Mouse (Mus musculus) forebrain, embryonic 12.5 days (tissue): ENCODE data around the gene Ttc21a. TPM values are rescaled to one million over a fixed set of nuclear protein-coding genes. Genes with fewer than 3 reads are reported as not detected.
"Not testable (repeated sequence)": the region's sequence is repeated elsewhere in the genome, so short reads cannot be mapped to it uniquely, and the experiment has no call there.

Experiments
- ATAC-seq: fragments of 200-750 bp; cut with Nextera tagmentation; 2 replicates; pipeline ENCODE4 v1.8.0; 2017; ENCODE audit warnings: moderate TSS enrichment; ENCODE audit not compliant: low FRiP score
- H3K27ac ChIP-seq: fragments of 300-500 bp; sonication (generic); 2 replicates; pipeline ENCODE4 v1.5.1; 2016; ENCODE audit warnings: mild to moderate bottlenecking
- H3K27me3 ChIP-seq: fragments of 300-500 bp; sonication (generic); 2 replicates; pipeline ENCODE4 v1.6.1; 2016; ENCODE audit warnings: mild to moderate bottlenecking
- H3K36me3 ChIP-seq: fragments of 300-500 bp; sonication (generic); replicated peaks from 2 replicates; pipeline ENCODE4 v1.6.1; 2016; ENCODE audit warnings: mild to moderate bottlenecking
- H3K4me1 ChIP-seq: fragments of 300-500 bp; sonication (generic); 2 replicates; pipeline ENCODE4 v1.6.1; 2016
- H3K4me2 ChIP-seq: fragments of 300-500 bp; sonication (generic); 2 replicates; pipeline ENCODE4 v1.6.1; 2016; ENCODE audit warnings: mild to moderate bottlenecking, moderate library complexity
- H3K4me3 ChIP-seq: fragments of 300-500 bp; sonication (generic); replicated peaks from 2 replicates; pipeline ENCODE4 v1.5.1; 2016; ENCODE audit warnings: mild to moderate bottlenecking
- H3K9ac ChIP-seq: fragments of 300-500 bp; sonication (generic); 2 replicates; pipeline ENCODE4 v1.6.1; 2016; ENCODE audit warnings: mild to moderate bottlenecking
- H3K9me3 ChIP-seq: fragments of 300-500 bp; sonication (generic); 2 replicates; pipeline ENCODE4 v1.6.1; 2016
- WGBS: fragments of 180-500 bp; shearing (Covaris S2); methylation state at CpG from one replicate; pipeline ENCODE4 v1.1.7; 2016; 5-methylcytosine and 5-hydroxymethylcytosine counted together
- polyA plus RNA-seq: library from polyadenylated mRNA; unstranded; fragments of >200 nt; fragmentation: Nextera tagmentation; extraction: Ambion mirVana; gene quantifications from 2 replicates; pipeline ENCODE4 v1.2.1, GENCODE M21; 2016

Gene Ttc21a
- polyA plus RNA-seq, 1 experiment from 2014 or later = 0.24 TPM

GRCm38 (mm10) chr9:120010781-120011511 is 73.5 kb downstream of the Ttc21a start:
- H3K36me3 ChIP-seq = no peaks in the 10 kb centered on the region
- peak overlapping the region; percentile 44 for H3K9ac ChIP-seq
- ATAC-seq = peak; percentile 96
- H3K9me3 ChIP-seq = no peaks in the 10 kb centered on the region
- WGBS = 4% methylated on average over 34 of the region's 60 CpGs
- peak overlapping the region; percentile 50 for H3K4me3 ChIP-seq
- peak overlapping the region; percentile 83 for H3K4me2 ChIP-seq
- H3K4me1 ChIP-seq = peaks cover 16% of the 10 kb centered on the region
- H3K27me3 ChIP-seq = peaks cover 23% of the 10 kb centered on the region; the same call in 1 of the 2 replicates
- peak overlapping the region; percentile 83 for H3K27ac ChIP-seq

- under 1% methylated on average over 10 of the region's 10 CpGs for WGBS
- Histone ChIP-seq H3K4me2 (peak overlapping the region; percentile 83), H3K27me3 (peaks cover 23% of the 10 kb centered on the region; the same call in 1 of the 2 replicates), H3K9ac (peak overlapping the region; percentile 44), H3K4me3 (peak overlapping the region; percentile 50), H3K4me1 (peaks cover 16% of the 10 kb centered on the region), H3K36me3 (no peaks in the 10 kb centered on the region), H3K27ac (peak overlapping the region; percentile 75), H3K9me3 (no peaks in the 10 kb centered on the region)
- ATAC-seq = peak; percentile 67
Measured at GRCm38 (mm10) chr9:120011533-120011932, 74.1 kb downstream of the Ttc21a start.

- H3K4me1 ChIP-seq = peaks cover 16% of the 10 kb centered on the region
- peaks cover 23% of the 10 kb centered on the region; the same call in 1 of the 2 replicates for H3K27me3 ChIP-seq
- not testable (repeated sequence) for ATAC-seq, H3K9me3 ChIP-seq, H3K9ac ChIP-seq, H3K27ac ChIP-seq, H3K4me2 ChIP-seq, H3K4me3 ChIP-seq, H3K36me3 ChIP-seq
- 79% methylated on average over 6 of the region's 6 CpGs for WGBS
Measured at GRCm38 (mm10) chr9:120012161-120012560, 74.8 kb downstream of the Ttc21a start.

- peaks cover 16% of the 10 kb centered on the region for H3K4me1 ChIP-seq
Measured at GRCm38 (mm10) chr9:120012781-120013180, 75.4 kb downstream of the Ttc21a start.

GRCm38 (mm10) chr9:120013251-120013820 is 75.9 kb downstream of the Ttc21a start:
- Histone ChIP-seq H3K27ac (no peak overlapping the region), H3K9ac (no peak overlapping the region), H3K27me3 (peaks cover 23% of the 10 kb centered on the region; the same call in 1 of the 2 replicates), H3K4me1 (peaks cover 16% of the 10 kb centered on the region), H3K36me3 (no peaks in the 10 kb centered on the region), H3K4me2 (no peak overlapping the region), H3K9me3 (no peaks in the 10 kb centered on the region), H3K4me3 (no peak overlapping the region)
- ATAC-seq = no peak
- 74% methylated on average over 11 of the region's 11 CpGs for WGBS

More at GRCm38 (mm10) chr9:120012781-120013180, 75.4 kb downstream of the Ttc21a start:
- Histone ChIP-seq H3K9ac (no peak overlapping the region), H3K4me2 (no peak overlapping the region), H3K27ac (no peak overlapping the region), H3K27me3 (peaks cover 23% of the 10 kb centered on the region; the same call in 1 of the 2 replicates), H3K36me3 (no peaks in the 10 kb centered on the region), H3K9me3 (no peaks in the 10 kb centered on the region), H3K4me3 (no peak overlapping the region)
- WGBS = 89% methylated on average over 5 of the region's 5 CpGs
- no peak for ATAC-seq

- Histone ChIP-seq H3K27ac (no peak overlapping the region), H3K4me3 (no peak overlapping the region), H3K4me1 (peaks cover 16% of the 10 kb centered on the region), H3K9me3 (no peaks in the 10 kb centered on the region), H3K36me3 (no peaks in the 10 kb centered on the region), H3K27me3 (peaks cover 20% of the 10 kb centered on the region; the same call in 1 of the 2 replicates), H3K9ac (no peak overlapping the region), H3K4me2 (no peak overlapping the region)
- ATAC-seq = no peak
- WGBS = 66% methylated on average over 6 of the region's 6 CpGs
Measured at GRCm38 (mm10) chr9:120014828-120015227, 77.4 kb downstream of the Ttc21a start.

- WGBS = 76% methylated on average over 10 of the region's 10 CpGs
- Histone ChIP-seq H3K36me3 (no peaks in the 10 kb centered on the region), H3K4me2 (no peak overlapping the region), H3K27me3 (peaks cover 20% of the 10 kb centered on the region; the same call in 1 of the 2 replicates), H3K9ac (no peak overlapping the region), H3K4me1 (no peaks in the 10 kb centered on the region), H3K9me3 (no peaks in the 10 kb centered on the region), H3K27ac (no peak overlapping the region), H3K4me3 (no peak overlapping the region)
- no peak for ATAC-seq
Measured at GRCm38 (mm10) chr9:120016956-120017355, 79.5 kb downstream of the Ttc21a start.

Other genes with a start within 250 kb of the Ttc21a start
- 0.08 TPM in 1 of 2 replicates, not detected in the other for gene Scn10a, start 218.3 kb upstream of the Ttc21a start, polyA plus RNA-seq
- gene Scn11a, start 112.2 kb upstream of the Ttc21a start, polyA plus RNA-seq = 0.87 and 0.88 TPM in 2 replicates
- 77.1 and 87.1 TPM in 2 replicates for gene Wdr48, start 42.7 kb upstream of the Ttc21a start, polyA plus RNA-seq
- gene Gorasp1, start within 50 bp of the Ttc21a start, polyA plus RNA-seq = 23.1 and 27.7 TPM in 2 replicates
- 1.7 and 2.2 TPM in 2 replicates for gene Csrnp1, start 47.1 kb downstream of the Ttc21a start, polyA plus RNA-seq
- gene Xirp1, start 86.0 kb downstream of the Ttc21a start, polyA plus RNA-seq = 0.04 TPM in 1 of 2 replicates, not detected in the other
- 5.1 TPM in 2 replicates for gene Cx3cr1, start 132.3 kb downstream of the Ttc21a start, polyA plus RNA-seq
- not detected in 2 replicates for gene Ccr8, start 154.5 kb downstream of the Ttc21a start, polyA plus RNA-seq
- gene Slc25a38, start 172.8 kb downstream of the Ttc21a start, polyA plus RNA-seq = 28.6 and 32.7 TPM in 2 replicates
- 997 and 1,048 TPM in 2 replicates for gene Rpsa, start 190.1 kb downstream of the Ttc21a start, polyA plus RNA-seq
- 1.3 and 1.7 TPM in 2 replicates for gene Mobp, start 212.1 kb downstream of the Ttc21a start, polyA plus RNA-seq